Mouse (Mus musculus) megakaryocyte, adult 5-6 weeks (primary cell): ENCODE measurements around the gene Ccr7. TPM values are rescaled to one million over a fixed set of nuclear protein-coding genes. Genes with fewer than 3 reads are reported as not detected.

Experiments
- ATAC-seq: 2 replicates; pipeline ENCODE4 v1.8.0; 2016; ENCODE audit warnings: mild to moderate bottlenecking, inconsistent platforms; ENCODE audit not compliant: poor library complexity, severe bottlenecking
- total RNA-seq, 2 experiments: library from RNA; stranded (forward) in 1 of 2; stranded (reverse) in 1 of 2; fragments of 153-499, 151-499 nt in 1 of 2; fragments of 221-1000, 200-1000 nt in 1 of 2; gene quantifications; 2 replicates each; pipeline versions ENCODE4 v1.2.3 to v1.2.4; 2015 to 2017

Gene Ccr7
- total RNA-seq, 2 experiments from 2014 or later = 0.18 to 0.45 TPM

DNA sequence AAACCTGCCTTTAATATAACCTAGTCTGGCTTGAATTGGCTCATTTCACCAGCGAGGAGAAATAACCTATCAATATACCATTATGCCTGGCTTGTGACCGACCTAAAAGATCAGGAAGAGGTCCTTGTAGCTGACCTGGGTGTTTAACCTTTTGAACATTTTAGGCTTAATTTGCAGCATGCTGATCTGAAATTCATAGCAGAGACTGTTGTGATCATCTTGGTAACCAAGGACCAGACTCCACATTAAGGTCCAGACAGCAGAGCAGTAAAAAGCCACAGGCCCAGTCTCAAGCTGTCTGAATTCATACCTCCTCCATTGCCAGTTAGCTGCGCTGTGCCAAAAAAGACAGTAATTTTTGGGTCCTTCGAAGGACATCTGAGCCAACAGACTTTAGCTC lies 59.1 kb downstream of the Ccr7 start:
- ATAC-seq = no peak

DNA sequence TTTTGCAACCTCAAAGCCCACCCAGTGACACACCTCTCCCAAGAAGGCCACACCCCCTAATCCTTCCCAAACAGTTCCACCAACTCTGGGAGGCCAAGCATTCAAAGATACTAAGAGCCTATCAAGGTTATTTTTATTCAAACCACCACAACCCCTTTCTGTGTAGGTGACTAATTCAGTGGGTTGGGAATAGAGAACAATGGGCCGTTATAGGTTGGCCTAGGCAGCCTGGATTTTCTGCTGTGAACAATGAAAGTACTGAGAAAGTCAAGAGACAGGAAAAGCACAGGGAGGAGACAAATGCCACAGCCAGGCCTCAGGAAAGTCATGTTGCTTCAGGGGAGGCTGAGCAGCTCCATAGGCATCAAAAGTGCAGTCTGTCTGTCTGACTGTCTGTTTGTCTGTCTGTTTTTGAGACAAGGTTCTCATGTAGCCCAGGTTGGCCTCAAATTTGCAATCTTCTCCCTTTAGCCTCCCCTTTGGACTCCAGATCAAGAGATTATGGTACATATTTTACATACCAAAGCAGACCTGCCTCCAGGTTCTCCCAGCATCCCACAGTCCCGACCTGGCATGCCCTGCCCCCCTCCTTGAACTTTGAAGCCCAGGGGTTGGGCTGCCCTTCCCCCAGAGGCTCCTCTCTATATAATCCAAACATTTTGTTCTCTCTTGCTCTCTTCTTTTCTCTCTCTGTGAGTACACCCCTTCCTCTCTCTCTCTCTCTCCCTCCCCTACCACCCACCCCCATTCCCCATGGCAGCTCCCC lies 59.8 kb downstream of the Ccr7 start:
- no peak for ATAC-seq

Other genes with a start within 250 kb of the Ccr7 start
- 26.4 and 31.3 TPM in 2 replicates for gene Cdc6, start 247.3 kb downstream of the Ccr7 start, total RNA-seq (2015)
- 26.5 and 27.5 TPM in 2 replicates for gene Cdc6, start 247.3 kb downstream of the Ccr7 start, total RNA-seq (2017)
- 124 and 125 TPM in 2 replicates for gene Rara, start 227.3 kb downstream of the Ccr7 start, total RNA-seq (2015)
- 38.8 and 43.3 TPM in 2 replicates for gene Rara, start 227.3 kb downstream of the Ccr7 start, total RNA-seq (2017)
- gene Gjd3, start 172.1 kb downstream of the Ccr7 start, total RNA-seq (2015) = not detected in 2 replicates
- gene Gjd3, start 172.1 kb downstream of the Ccr7 start, total RNA-seq (2017) = not detected in 2 replicates
- gene Top2a, start 130.9 kb downstream of the Ccr7 start, total RNA-seq (2015) = 299 and 310 TPM in 2 replicates
- gene Top2a, start 130.9 kb downstream of the Ccr7 start, total RNA-seq (2017) = 694 and 703 TPM in 2 replicates
- gene Igfbp4, start 113.8 kb downstream of the Ccr7 start, total RNA-seq (2015) = 16.0 and 17.3 TPM in 2 replicates
- 31.3 and 33.3 TPM in 2 replicates for gene Igfbp4, start 113.8 kb downstream of the Ccr7 start, total RNA-seq (2017)
- gene Tns4, start 65.8 kb downstream of the Ccr7 start, total RNA-seq (2015) = 7.4 and 8.6 TPM in 2 replicates
- 4.1 and 4.6 TPM in 2 replicates for gene Tns4, start 65.8 kb downstream of the Ccr7 start, total RNA-seq (2017)
- 59.4 and 72.9 TPM in 2 replicates for gene Smarce1, start 75.9 kb upstream of the Ccr7 start, total RNA-seq (2015)
- 177 and 179 TPM in 2 replicates for gene Smarce1, start 75.9 kb upstream of the Ccr7 start, total RNA-seq (2017)
- not detected in 2 replicates for gene Krt222, start 89.0 kb upstream of the Ccr7 start, total RNA-seq (2015)
- gene Krt222, start 89.0 kb upstream of the Ccr7 start, total RNA-seq (2017) = not detected in 2 replicates
- gene Krt24, start 130.2 kb upstream of the Ccr7 start, total RNA-seq (2015) = not detected in 2 replicates
- gene Krt24, start 130.2 kb upstream of the Ccr7 start, total RNA-seq (2017) = not detected in 2 replicates
- gene Krt25, start 167.9 kb upstream of the Ccr7 start, total RNA-seq (2015) = not detected in 2 replicates
- not detected in 2 replicates for gene Krt25, start 167.9 kb upstream of the Ccr7 start, total RNA-seq (2017)
- gene Krt26, start 182.9 kb upstream of the Ccr7 start, total RNA-seq (2015) = not detected in 2 replicates
- not detected in 2 replicates for gene Krt26, start 182.9 kb upstream of the Ccr7 start, total RNA-seq (2017)
- gene Krt27, start 196.0 kb upstream of the Ccr7 start, total RNA-seq (2015) = not detected in 2 replicates
- gene Krt27, start 196.0 kb upstream of the Ccr7 start, total RNA-seq (2017) = not detected in 2 replicates
- gene Krt28, start 219.8 kb upstream of the Ccr7 start, total RNA-seq (2015) = not detected in 2 replicates
- not detected in 2 replicates for gene Krt28, start 219.8 kb upstream of the Ccr7 start, total RNA-seq (2017)
- 1.7 and 3.1 TPM in 2 replicates for gene Krt10, start 234.3 kb upstream of the Ccr7 start, total RNA-seq (2015)
- gene Krt10, start 234.3 kb upstream of the Ccr7 start, total RNA-seq (2017) = 0.98 TPM in 1 of 2 replicates, not detected in the other